Mouse (Mus musculus) kidney, adult 9 months (tissue): ENCODE data around the gene Prkn.

Experiments used
- DNase-seq: peaks from one replicate; pipeline ENCODE4 v3.0.0; 2022

The Prkn gene

DNA sequence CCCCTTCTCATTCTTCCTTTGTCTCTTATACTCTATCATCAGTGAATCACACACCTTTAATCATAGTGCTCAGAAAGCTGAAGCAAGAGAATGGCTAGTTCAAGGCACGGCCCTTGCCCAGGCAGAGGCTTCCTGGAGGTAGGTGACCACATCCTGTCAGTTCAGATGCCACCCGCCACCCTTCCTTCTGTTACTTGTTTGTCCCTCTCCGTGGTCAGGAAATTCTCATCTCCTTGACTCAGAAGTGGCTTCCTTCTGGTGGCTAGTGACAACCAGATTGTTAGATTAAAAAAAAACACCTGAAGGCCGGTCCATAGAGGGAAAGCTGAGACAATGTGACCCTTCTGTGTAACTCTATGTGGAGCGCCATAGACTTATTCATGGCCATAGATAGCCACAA, 710.4 kb downstream of the Prkn start:
- no peak for DNase-seq

DNA sequence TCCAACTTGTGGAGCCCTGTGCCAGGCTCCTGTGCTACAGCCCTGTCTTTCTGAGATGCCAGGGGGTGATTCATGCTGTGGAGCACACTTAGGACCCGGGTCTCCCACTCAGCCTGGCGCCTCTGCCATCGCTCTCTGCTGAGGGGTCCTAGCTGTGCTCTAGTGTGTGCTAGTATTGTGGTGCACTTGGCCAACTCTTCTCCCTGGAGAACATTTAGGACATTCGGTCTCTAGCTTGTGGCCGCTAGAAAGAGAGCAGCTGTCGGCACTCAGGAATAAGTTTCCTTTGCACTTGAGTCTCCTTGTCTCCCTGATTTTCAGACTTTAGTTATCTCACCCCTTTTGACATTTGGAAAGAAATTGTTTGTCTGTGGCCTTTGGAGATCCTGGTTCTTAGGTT, 725.5 kb downstream of the Prkn start:
- DNase-seq = no peak

DNA sequence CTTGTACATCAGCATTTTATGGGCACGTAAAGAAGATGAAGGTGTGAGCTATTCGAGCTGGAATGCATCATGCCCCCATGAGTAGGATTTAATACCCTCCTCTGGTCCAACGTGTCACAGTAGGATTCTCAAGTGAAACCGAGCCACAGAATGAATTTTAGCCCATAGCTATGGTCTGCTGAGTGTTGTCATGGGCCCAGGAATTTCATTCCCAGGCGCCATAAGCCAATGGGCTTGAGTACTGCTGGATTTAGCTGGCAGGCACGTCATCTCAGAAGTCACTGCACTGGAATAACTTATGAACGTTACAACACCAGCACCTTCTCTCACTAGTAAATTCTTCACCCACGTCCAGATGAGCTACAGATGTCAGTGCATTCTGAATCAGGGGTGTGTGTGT, 730.2 kb downstream of the Prkn start:
- no peak for DNase-seq

- no peak for DNase-seq
Measured at GRCm38 (mm10) chr17:11573666-11574065, 733.5 kb downstream of the Prkn start.

DNA sequence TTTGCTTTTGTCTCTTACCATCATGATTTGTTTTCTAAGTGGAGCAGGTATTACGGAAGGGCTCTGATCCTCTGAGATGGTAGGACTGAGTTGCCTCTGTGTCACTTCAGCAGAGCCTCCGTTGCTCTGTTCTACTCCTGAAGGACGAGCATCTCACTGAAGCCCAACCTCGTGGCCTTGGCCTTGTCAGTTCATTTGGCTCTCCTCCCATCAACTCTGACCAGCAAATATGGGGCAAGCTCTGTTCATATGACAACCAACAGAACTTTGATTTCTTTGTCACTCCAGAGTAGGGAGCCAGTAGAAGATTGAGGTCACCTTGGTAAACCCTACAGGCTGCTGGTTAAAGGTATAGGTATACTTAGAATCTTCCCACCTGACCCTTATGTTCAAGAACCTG, 745.3 kb downstream of the Prkn start:
- no peak for DNase-seq

DNA sequence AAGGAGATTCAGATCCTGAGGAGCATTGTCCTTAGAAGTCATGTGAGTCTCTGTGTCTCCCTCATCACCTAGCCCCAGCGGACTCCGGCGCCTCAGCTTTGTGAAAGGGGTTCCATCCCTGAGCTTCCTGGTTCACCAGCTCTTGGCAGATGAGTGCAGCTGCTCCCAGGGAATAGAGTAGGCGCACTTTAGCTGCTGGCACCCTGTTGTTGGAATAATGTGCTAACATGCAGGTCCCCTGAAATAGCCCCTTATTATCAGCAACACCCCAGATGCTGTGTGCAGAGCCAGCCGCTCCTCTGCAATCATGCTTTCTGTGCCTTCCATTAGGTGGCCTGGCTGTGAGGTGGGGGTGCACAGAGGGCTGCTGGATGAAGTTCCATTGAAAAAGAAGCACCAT, 767.7 kb downstream of the Prkn start:
- DNase-seq = no peak

GRCm38 (mm10) chr17:11611459-11611858, 771.3 kb downstream of the Prkn start:
- peak; percentile 70 for DNase-seq

- no peak for DNase-seq
Measured at GRCm38 (mm10) chr17:11612801-11613531, 772.8 kb downstream of the Prkn start.

GRCm38 (mm10) chr17:11617552-11617951, 777.4 kb downstream of the Prkn start:
- DNase-seq = no peak

DNA sequence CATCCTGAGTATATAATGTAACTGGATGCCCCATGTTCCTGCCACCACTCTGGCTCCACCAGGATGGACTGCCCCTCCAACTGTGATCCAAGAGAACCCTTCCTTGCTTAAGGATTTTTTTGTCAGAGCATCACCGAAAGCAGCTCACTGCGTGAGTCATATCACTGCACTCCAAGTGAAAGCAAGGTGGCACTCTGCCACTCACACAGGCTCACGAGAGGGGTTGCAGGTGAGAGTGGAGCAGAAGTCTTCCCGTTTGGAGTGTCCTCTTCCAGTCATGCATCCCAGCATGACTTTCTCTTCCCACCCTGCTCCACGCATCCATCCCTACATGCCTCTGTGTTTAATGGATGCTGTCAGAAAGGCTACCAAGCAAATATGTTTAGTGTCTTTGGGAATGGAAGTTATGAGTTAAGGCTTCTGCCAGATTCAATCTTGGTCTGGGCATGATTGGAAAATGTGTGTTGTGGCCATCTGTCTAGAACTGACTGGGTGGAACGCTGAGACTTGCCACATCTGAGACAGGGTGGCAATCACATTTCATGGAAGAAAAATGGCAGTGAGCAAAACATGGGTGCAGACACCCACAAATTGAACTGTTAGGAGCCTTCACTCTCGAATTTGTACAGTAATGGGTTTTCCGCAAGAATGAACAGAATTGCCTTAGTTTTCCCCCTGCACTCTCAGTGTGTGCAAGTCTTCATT, 778.9 kb downstream of the Prkn start:
- no peak for DNase-seq

DNA sequence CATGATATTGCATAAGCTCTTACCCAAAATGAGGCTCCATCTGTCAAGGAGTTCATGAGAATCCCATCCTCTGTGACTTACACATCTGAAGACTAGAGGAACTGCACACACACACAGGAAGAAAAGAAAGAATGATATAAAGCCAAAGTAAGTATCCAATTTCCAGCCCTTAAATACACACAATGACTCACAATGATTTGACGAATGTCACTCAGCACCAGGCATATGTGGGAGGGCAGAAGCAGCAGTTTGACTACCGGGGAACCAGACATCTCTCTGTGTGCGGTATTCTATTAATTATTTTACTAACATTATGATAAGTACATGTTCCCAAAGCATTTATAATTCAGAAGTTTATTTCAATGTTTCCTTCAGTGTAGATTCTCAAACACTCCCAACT, 780.6 kb downstream of the Prkn start:
- DNase-seq = no peak

DNA sequence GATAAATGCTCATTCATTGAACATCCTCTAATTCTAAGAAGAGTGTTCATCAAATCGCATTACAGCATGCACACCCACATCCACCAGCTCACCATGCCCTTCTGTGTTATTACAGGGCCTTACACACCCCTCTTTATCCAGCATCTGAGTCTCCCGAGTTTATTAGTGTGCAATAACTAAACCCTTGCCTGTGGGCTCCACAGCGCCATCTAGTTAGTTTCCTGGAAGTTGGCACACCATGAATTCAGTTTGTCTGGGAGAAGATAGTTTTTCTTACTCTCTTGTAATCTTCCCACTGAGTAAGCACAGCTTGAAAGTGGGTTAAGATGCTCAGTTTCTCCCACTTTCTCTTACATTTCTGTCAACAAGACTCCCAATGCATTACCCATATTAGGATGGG, 781.3 kb downstream of the Prkn start:
- DNase-seq = peak; percentile 17

DNA sequence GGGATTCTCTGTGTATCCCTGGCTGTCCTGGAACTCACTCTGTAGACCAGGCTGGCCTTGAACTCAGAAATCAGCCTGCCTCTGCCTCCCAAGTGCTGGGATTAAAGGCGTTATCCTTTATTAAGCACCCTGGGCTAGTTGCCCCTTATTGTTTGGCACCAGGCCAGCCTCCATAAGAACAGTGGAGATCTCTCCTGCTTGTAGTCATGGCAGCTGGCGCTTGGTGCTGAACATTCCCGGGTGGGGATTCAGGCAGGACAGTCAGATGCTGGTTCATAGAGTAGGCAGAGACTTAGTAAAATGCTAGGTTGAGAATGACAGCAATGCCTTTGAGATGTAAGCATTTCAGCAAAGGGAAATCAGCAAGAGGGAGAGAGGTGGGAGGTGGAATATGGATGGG, 786.1 kb downstream of the Prkn start:
- no peak for DNase-seq

DNA sequence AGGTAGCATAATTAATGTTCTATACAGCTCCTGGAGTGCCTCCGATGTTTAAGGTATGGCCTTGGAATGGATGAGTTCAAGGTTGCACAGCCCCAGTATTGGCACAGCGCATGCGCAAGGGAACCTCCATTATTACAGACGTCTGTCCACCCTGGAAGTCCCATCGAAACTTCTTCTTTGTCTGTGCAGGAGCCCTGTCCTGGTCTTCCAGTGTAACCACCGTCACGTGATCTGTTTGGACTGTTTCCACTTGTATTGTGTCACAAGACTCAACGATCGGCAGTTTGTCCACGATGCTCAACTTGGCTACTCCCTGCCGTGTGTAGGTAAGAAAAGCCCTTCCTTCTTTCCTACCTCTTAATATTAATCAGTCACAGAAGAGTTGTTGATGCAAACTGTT, 794.9 kb downstream of the Prkn start:
- no peak for DNase-seq

GRCm38 (mm10) chr17:11637642-11638041, 797.5 kb downstream of the Prkn start:
- no peak for DNase-seq

- no peak for DNase-seq
Measured at GRCm38 (mm10) chr17:11638451-11638850, 798.3 kb downstream of the Prkn start.

GRCm38 (mm10) chr17:11639786-11640185, 799.6 kb downstream of the Prkn start:
- no peak for DNase-seq

GRCm38 (mm10) chr17:11642328-11642727, 802.1 kb downstream of the Prkn start:
- DNase-seq = no peak

GRCm38 (mm10) chr17:11644016-11644415, 803.8 kb downstream of the Prkn start:
- peak; percentile 38 for DNase-seq

DNA sequence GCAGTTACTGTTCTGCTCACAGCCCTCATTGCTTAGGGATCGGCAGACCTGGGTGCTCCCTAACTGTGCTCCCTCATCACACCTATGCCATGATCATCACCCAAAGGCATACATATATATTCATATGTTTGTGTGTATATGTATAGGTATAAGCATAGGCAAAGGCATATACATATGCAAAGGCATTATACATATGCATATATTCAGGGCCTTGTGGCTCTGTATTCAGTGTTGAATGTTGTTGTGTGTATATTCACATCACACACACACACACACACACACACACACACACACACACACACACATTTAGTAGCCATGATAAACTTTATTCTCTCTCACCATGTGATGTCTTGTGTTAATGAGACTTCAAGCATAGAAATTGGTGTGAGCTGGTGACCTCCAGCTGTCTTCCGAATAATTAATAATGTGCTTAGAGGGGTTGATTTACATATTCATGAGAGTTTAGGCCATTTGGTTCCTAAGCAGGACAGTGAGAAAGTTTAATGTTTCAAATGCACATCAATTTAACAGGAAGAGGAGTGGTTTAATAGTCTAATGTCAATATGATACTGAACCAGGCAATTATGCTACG, 804.8 kb downstream of the Prkn start:
- DNase-seq = no peak

GRCm38 (mm10) chr17:11656397-11656796, 816.2 kb downstream of the Prkn start:
- no peak for DNase-seq

- DNase-seq = no peak
Measured at GRCm38 (mm10) chr17:11656878-11657277, 816.7 kb downstream of the Prkn start.

- DNase-seq = peak; percentile 56
Measured at GRCm38 (mm10) chr17:11661898-11662297, 821.7 kb downstream of the Prkn start.

GRCm38 (mm10) chr17:11663437-11663836, 823.3 kb downstream of the Prkn start:
- no peak for DNase-seq
